Comparison of ENCODE assay signal across 9 mouse cellular contexts in genomic region chr16:90458899-90459610, GRCm38 (mm10).
DNase-seq lines count a peak whose midpoint lies in the region; ATAC-seq and TF ChIP-seq lines count a peak whose summit lies in the region.
"Had no signal": no experiment of that assay in that cellular context is flagged by ENCODE, and none has a peak within 500 bp of the region (broad histone marks: within the 10 kb centered on the region; RNA-seq: fewer than 3 reads in every experiment).

No protein-coding gene starts in this region.

- 34% methylated on average over 11 of the region's 11 CpGs for WGBS in liver, postnatal 0 days (ENCODE audit: insufficient replicate concordance)
- 50% methylated on average over 11 of the region's 11 CpGs for WGBS in liver, embryonic 11.5 days
- WGBS in heart, embryonic 12.5 days, result 43% methylated on average over 11 of the region's 11 CpGs
- 33% methylated on average over 11 of the region's 11 CpGs for WGBS in stomach, embryonic 14.5 days

- no peak overlapping the region for H3K4me2 ChIP-seq in liver, postnatal 0 days (ENCODE audit: low read depth, low read length)
- no peak overlapping the region for H3K4me2 ChIP-seq in liver, embryonic 11.5 days
- no peak overlapping the region for H3K4me2 ChIP-seq in heart, embryonic 12.5 days
- no peak overlapping the region for H3K4me2 ChIP-seq in stomach, embryonic 14.5 days (replicated peaks; ENCODE audit: low read depth, low read length)
- H3K4me2 ChIP-seq: liver, embryonic 15.5 days had no signal

- H3K4me3 ChIP-seq in liver, postnatal 0 days (ENCODE audit: low read depth, low read length), result no peak overlapping the region
- no peak overlapping the region for H3K4me3 ChIP-seq in liver, embryonic 11.5 days (ENCODE audit: low read depth, low read length)
- no peak overlapping the region for H3K4me3 ChIP-seq in heart, embryonic 12.5 days
- H3K4me3 ChIP-seq in stomach, embryonic 14.5 days (ENCODE audit: low read depth, low read length), result no peak overlapping the region
- H3K4me3 ChIP-seq: liver, embryonic 15.5 days had no signal

- H3K4me1 ChIP-seq in liver, postnatal 0 days (ENCODE audit: insufficient read depth), result no peaks in the 10 kb centered on the region
- H3K4me1 ChIP-seq in liver, embryonic 11.5 days (replicated peaks; ENCODE audit: control insufficient read depth, insufficient read depth, low read length), result 0 out of 2 replicates have a peak, but pooled peaks cover 4% of the 10 kb centered on the region
- peaks cover 73% of the 10 kb centered on the region for H3K4me1 ChIP-seq in heart, embryonic 12.5 days (replicated peaks)
- H3K4me1 ChIP-seq in stomach, embryonic 14.5 days (ENCODE audit: control insufficient read depth, insufficient read depth, low read length), result peaks cover 9% of the 10 kb centered on the region
- H3K4me1 ChIP-seq: liver, embryonic 15.5 days had no signal

- DNase-seq in liver, postnatal 0 days, result peak; percentile 23
- DNase-seq in liver, embryonic 11.5 days (ENCODE audit: low spot score), result no peak
- peak; percentile 23 to 37 for DNase-seq in kidney, postnatal 36 days
- no peak for DNase-seq in right cerebral cortex, postnatal 4 days
- DNase-seq in ovary, adult 18-20 months (ENCODE audit: low spot score), result no peak
- DNase-seq in thymus, adult 18-20 months, result no peak

- H3K27ac ChIP-seq in liver, postnatal 0 days (ENCODE audit: low read depth), result 0 out of 2 replicates have a peak overlapping the region, but pooled peaks have one; percentile 22
- no peak overlapping the region; the same call in 1 of the 2 replicates for H3K27ac ChIP-seq in liver, embryonic 11.5 days (ENCODE audit: low read depth, low read length)
- peak overlapping the region; percentile 45 for H3K27ac ChIP-seq in heart, embryonic 12.5 days (ENCODE audit: poor library complexity, severe bottlenecking)
- peak overlapping the region; percentile 55 for H3K27ac ChIP-seq in stomach, embryonic 14.5 days (ENCODE audit: low read length)
- H3K27ac ChIP-seq: liver, embryonic 15.5 days had no signal

- no peaks in the 10 kb centered on the region for H3K27me3 ChIP-seq in liver, postnatal 0 days (ENCODE audit: insufficient read depth, low read length)
- H3K27me3 ChIP-seq in liver, embryonic 11.5 days (replicated peaks; ENCODE audit: control insufficient read depth, insufficient read depth, low read length), result no peaks in the 10 kb centered on the region
- H3K27me3 ChIP-seq in heart, embryonic 12.5 days (replicated peaks), result no peaks in the 10 kb centered on the region
- no peaks in the 10 kb centered on the region for H3K27me3 ChIP-seq in stomach, embryonic 14.5 days (ENCODE audit: control insufficient read depth, insufficient read depth, low read length)
- H3K27me3 ChIP-seq: liver, embryonic 15.5 days had no signal

- ATAC-seq in liver, postnatal 0 days, result peak; percentile 69
- ATAC-seq in liver, embryonic 11.5 days (replicated peaks; ENCODE audit: low FRiP score), result no peak
- no peak; the same call in 1 of the 2 replicates for ATAC-seq in heart, embryonic 12.5 days (ENCODE audit: insufficient number of reproducible peaks, low FRiP score)
- no peak for ATAC-seq in stomach, embryonic 14.5 days (ENCODE audit: insufficient number of reproducible peaks, insufficient read depth, low FRiP score, low read depth)

- no peak for TF ChIP-seq CTCF in liver, postnatal 0 days (IDR thresholded peaks at IDR 0.05; ENCODE audit: low read depth)

- no peaks in the 10 kb centered on the region for H3K9me3 ChIP-seq in liver, postnatal 0 days (ENCODE audit: low read length)
- H3K9me3 ChIP-seq in liver, embryonic 11.5 days (ENCODE audit: control insufficient read depth, low read length), result no peaks in the 10 kb centered on the region
- no peaks in the 10 kb centered on the region for H3K9me3 ChIP-seq in heart, embryonic 12.5 days (replicated peaks)
- no peaks in the 10 kb centered on the region for H3K9me3 ChIP-seq in stomach, embryonic 14.5 days (ENCODE audit: control insufficient read depth, low read depth, low read length)
- H3K9me3 ChIP-seq: liver, embryonic 15.5 days had no signal

- H3K36me3 ChIP-seq in liver, postnatal 0 days (replicated peaks; ENCODE audit: insufficient read depth, low read length), result 0 out of 2 replicates have a peak, but pooled peaks cover 5% of the 10 kb centered on the region
- no peaks in the 10 kb centered on the region for H3K36me3 ChIP-seq in liver, embryonic 11.5 days (ENCODE audit: control insufficient read depth, insufficient read depth, low read length)
- H3K36me3 ChIP-seq in heart, embryonic 12.5 days, result peaks cover 33% of the 10 kb centered on the region
- H3K36me3 ChIP-seq in stomach, embryonic 14.5 days (ENCODE audit: control insufficient read depth, insufficient read depth, low read length), result peaks cover 11% of the 10 kb centered on the region; the same call in 1 of the 2 replicates
- H3K36me3 ChIP-seq: liver, embryonic 15.5 days had no signal

- TF ChIP-seq EP300 in liver, postnatal 0 days (IDR thresholded peaks at IDR 0.05; ENCODE audit: low read depth), result peak; percentile 44; the same call in 1 of the 2 replicates

- H3K9ac ChIP-seq in liver, postnatal 0 days (replicated peaks), result no peak overlapping the region
- H3K9ac ChIP-seq in liver, embryonic 11.5 days (ENCODE audit: low read depth, low read length), result no peak overlapping the region
- no peak overlapping the region for H3K9ac ChIP-seq in heart, embryonic 12.5 days
- no peak overlapping the region for H3K9ac ChIP-seq in stomach, embryonic 14.5 days (replicated peaks; ENCODE audit: low read depth, low read length)
- H3K9ac ChIP-seq: liver, embryonic 15.5 days had no signal

Comparison
In these comparisons a context has a peak if more than half of its experiments do, and no peak if none do; other contexts are left out.
1. DNase-seq: peak in liver, postnatal 0 days (single experiment) and kidney, postnatal 36 days (2 of 2); none in liver, embryonic 11.5 days (single experiment), right cerebral cortex, postnatal 4 days (single experiment), ovary, adult 18-20 months (single experiment) and thymus, adult 18-20 months (0 of 2).